Mouse (Mus musculus): Measurements from ENCODE around the gene C3. TPM values are rescaled to one million over a fixed set of nuclear protein-coding genes. Genes with fewer than 3 reads are reported as not detected.

The C3 gene
- polyA plus RNA-seq, 1 experiment, result 170 TPM

DNA sequence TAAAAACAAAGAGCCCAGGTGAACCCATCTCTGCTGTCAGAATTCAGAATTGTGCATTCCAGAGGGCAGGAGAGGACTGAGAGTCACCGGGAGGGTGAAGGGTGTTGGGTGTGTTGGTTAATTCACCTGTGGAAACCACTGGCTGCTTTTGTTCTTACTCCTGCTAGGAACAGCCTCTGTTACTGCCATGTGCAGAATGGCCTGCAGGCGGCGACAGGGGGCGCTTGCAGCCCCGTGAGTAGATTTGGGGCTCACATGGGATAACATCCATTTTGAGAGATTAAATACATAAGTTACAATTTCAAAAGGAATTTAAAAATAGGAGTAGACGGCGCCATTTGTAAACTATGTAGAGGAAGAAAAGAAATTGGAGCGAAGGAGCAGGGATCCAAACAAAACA is 47.6 kb downstream of the C3 start:
- Histone ChIP-seq H3K4me3 (ENCODE audit: extremely low read depth, insufficient read depth, insufficient read length) (no peak overlapping the region), H3K4me1 (ENCODE audit: control insufficient read depth, insufficient read depth, insufficient read length) (no peaks in the 10 kb centered on the region), H3K36me3 (ENCODE audit: control insufficient read depth, insufficient read depth, low read length) (no peaks in the 10 kb centered on the region), H3K27me3 (ENCODE audit: control insufficient read depth, insufficient read depth, low read length) (no peaks in the 10 kb centered on the region), H3K27ac (ENCODE audit: insufficient read depth, low read length) (no peak overlapping the region)
- TF ChIP-seq POLR2A (IDR thresholded peaks at IDR 0.05; ENCODE audit: low read depth, low read length) (no peak), CTCF (IDR thresholded peaks at IDR 0.05; ENCODE audit: extremely low read depth, insufficient read depth, insufficient read length, insufficient replicate concordance) (peak; percentile 61; the same call in 1 of the 2 replicates)
- DNase-seq (ENCODE audit: low read depth in 1 of 2, low spot score in 2 of 2), result peak in 1 of 2 experiments; percentile 26
- 39% methylated on average over 8 of the region's 8 CpGs for WGBS

DNA sequence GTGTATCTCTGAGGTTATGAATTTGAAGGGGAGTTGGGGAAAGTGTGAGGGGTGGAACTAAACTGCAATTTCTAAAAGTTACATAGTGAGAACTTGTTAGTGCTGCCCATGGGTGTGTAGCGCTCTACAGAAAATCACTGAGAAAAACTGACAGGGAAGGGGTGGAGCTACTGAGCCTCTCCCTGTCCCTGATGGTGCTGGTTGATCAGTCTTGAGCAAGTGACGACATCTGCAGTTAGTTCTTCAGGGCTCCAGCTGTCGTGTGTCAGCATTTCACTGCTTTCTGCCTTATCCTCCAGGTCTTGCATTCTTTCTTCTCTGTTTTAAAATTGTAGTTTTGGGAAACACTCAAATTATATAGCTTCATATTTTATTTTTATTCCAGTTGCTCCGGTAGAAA is 54.6 kb downstream of the C3 start:
- DNase-seq (ENCODE audit: low read depth in 1 of 2, low spot score in 2 of 2), result no peak
- 68% methylated on average over 4 of the region's 4 CpGs for WGBS
- Histone ChIP-seq H3K36me3 (ENCODE audit: control insufficient read depth, insufficient read depth, low read length) (no peaks in the 10 kb centered on the region), H3K27ac (ENCODE audit: insufficient read depth, low read length) (no peak overlapping the region), H3K4me3 (ENCODE audit: extremely low read depth, insufficient read depth, insufficient read length) (no peak overlapping the region), H3K27me3 (ENCODE audit: control insufficient read depth, insufficient read depth, low read length) (no peaks in the 10 kb centered on the region; the same call in 1 of the 2 replicates), H3K4me1 (ENCODE audit: control insufficient read depth, insufficient read depth, insufficient read length) (no peaks in the 10 kb centered on the region)
- TF ChIP-seq CTCF (IDR thresholded peaks at IDR 0.05; ENCODE audit: extremely low read depth, insufficient read depth, insufficient read length, insufficient replicate concordance) (no peak), POLR2A (IDR thresholded peaks at IDR 0.05; ENCODE audit: low read depth, low read length) (no peak)

DNA sequence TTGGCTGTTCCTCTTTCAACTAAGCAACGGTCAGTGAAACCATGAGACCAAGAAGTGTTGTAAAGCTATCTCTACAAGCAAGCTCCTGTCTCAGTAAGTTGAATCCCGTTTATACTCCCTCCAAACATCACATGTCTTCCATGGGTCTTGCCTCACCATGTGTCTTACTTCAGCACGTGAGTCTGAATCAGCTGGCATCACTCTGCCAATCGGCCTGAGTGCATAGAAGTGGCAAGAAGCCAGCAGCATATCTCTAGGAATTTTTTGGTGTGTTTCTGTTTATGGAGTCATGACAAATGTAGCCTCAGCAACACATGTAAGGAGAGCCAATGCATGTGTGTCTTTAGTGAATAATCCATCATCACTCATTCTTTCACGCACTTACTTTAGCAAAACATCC is 55.6 kb downstream of the C3 start:
- H3K4me1 ChIP-seq (ENCODE audit: control insufficient read depth, insufficient read depth, insufficient read length), result no peaks in the 10 kb centered on the region
- H3K4me3 ChIP-seq (ENCODE audit: extremely low read depth, insufficient read depth, insufficient read length), result no peak overlapping the region
- no peak for TF ChIP-seq CTCF (IDR thresholded peaks at IDR 0.05; ENCODE audit: extremely low read depth, insufficient read depth, insufficient read length, insufficient replicate concordance)
- no peak for TF ChIP-seq POLR2A (IDR thresholded peaks at IDR 0.05; ENCODE audit: low read depth, low read length)
- DNase-seq (ENCODE audit: low read depth in 1 of 2, low spot score in 2 of 2), result no peak
- H3K27me3 ChIP-seq (ENCODE audit: control insufficient read depth, insufficient read depth, low read length), result no peaks in the 10 kb centered on the region; the same call in 1 of the 2 replicates
- no peaks in the 10 kb centered on the region for H3K36me3 ChIP-seq (ENCODE audit: control insufficient read depth, insufficient read depth, low read length)
- 77% methylated on average over 5 of the region's 5 CpGs for WGBS
- H3K27ac ChIP-seq (ENCODE audit: insufficient read depth, low read length), result no peak overlapping the region

DNA sequence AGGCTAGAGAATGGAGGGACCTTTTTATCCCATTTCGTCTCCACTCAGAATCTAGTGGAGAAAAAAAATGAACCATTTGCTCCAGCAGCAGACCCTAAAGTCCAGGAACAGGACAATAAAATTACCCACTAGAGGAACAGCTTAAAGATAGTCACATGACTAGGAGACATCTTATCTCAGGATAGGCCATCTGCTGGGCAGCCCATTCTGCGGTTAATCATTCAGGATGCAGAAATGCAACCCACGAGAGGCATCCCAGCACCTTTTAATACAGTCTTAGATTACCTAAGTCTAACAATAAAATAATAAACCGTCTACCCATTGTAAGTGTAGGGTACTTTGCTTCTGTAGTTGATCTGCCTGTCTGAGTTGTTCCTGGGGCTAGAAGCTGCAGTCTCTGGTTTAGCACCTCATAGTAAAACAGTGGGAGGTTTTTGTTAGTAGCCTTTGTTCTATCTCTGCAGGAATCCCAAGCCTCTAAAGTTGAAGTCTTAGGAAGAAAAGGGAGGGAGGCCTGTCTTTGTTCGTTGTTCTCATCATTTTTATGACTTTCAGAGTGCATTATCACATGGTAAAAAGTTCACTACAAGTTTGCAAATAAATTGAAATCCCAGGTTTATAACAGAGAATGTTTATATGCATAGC is 57.2 kb downstream of the C3 start:
- Histone ChIP-seq H3K36me3 (ENCODE audit: control insufficient read depth, insufficient read depth, low read length) (no peaks in the 10 kb centered on the region), H3K27me3 (ENCODE audit: control insufficient read depth, insufficient read depth, low read length) (no peaks in the 10 kb centered on the region; the same call in 1 of the 2 replicates), H3K27ac (ENCODE audit: insufficient read depth, low read length) (no peak overlapping the region), H3K4me1 (ENCODE audit: control insufficient read depth, insufficient read depth, insufficient read length) (no peaks in the 10 kb centered on the region; the same call in 1 of the 2 replicates), H3K4me3 (ENCODE audit: extremely low read depth, insufficient read depth, insufficient read length) (no peak overlapping the region)
- TF ChIP-seq CTCF (IDR thresholded peaks at IDR 0.05; ENCODE audit: extremely low read depth, insufficient read depth, insufficient read length, insufficient replicate concordance) (no peak), POLR2A (IDR thresholded peaks at IDR 0.05; ENCODE audit: low read depth, low read length) (no peak)
- DNase-seq (ENCODE audit: low read depth in 1 of 2, low spot score in 2 of 2), result no peak
- 77% methylated on average over 5 of the region's 5 CpGs for WGBS

DNA sequence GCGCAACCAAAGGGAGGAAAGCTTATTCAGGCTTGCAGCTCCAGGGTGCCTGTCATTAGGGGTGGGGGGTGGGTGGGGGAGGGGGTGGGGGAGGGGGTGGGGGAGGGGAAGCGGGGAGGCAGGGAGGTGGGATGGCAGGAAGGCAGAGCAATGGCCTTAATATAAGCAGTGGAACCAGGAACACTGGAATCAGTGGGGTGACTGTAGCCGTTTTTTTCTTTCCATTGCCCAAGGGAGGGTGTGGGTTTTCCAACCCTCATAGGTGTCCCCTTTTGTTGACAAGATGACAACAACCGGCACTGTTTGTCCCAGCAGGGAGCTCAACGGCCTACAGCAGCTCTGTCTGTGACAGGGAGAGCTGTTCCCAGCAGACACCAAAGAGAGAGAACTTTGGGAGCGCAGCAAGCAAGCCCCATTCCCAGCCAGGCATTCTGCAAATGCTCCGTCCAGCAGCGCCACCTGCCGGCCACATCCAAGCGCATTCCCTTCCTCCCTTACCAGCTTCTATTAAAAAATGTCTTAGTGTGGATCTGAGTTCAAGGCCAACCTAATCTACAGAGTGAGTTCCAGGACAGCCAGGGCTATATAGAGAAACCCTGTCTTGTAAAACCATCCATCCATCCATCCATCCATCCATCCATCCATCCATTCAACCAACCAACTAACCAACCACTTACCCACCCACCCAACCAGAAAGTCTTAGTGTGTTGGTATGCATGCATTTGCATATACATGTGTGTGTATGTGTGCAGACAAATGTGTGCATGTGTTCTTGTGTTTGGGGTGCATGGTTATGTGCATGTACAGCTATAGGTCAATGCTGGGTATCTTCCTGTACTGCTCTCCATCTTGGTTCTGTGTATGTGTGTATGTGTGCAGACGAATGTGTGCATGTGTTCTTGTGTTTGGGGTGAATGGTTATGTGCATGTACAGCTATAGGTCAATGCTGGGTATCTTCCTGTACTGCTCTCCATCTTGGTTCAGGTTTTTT is 60.8 kb downstream of the C3 start:
- Histone ChIP-seq H3K4me1 (ENCODE audit: control insufficient read depth, insufficient read depth, insufficient read length) (no peaks in the 10 kb centered on the region; the same call in 1 of the 2 replicates), H3K27me3 (ENCODE audit: control insufficient read depth, insufficient read depth, low read length) (no peaks in the 10 kb centered on the region; the same call in 1 of the 2 replicates), H3K4me3 (ENCODE audit: extremely low read depth, insufficient read depth, insufficient read length) (no peak overlapping the region), H3K36me3 (ENCODE audit: control insufficient read depth, insufficient read depth, low read length) (no peaks in the 10 kb centered on the region), H3K27ac (ENCODE audit: insufficient read depth, low read length) (no peak overlapping the region)
- WGBS, result 19% methylated on average over 10 of the region's 11 CpGs
- TF ChIP-seq CTCF (IDR thresholded peaks at IDR 0.05; ENCODE audit: extremely low read depth, insufficient read depth, insufficient read length, insufficient replicate concordance) (peak; percentile 95), POLR2A (IDR thresholded peaks at IDR 0.05; ENCODE audit: low read depth, low read length) (no peak)
- DNase-seq (ENCODE audit: low read depth in 1 of 2, low spot score in 2 of 2), result peak; percentile 32 to 79

Other genes with a start within 250 kb of the C3 start
- not detected in 2 replicates for gene Acer1, start 246.0 kb downstream of the C3 start, polyA plus RNA-seq (2012; rRNA removed)
- gene Clpp, start 237.8 kb downstream of the C3 start, polyA plus RNA-seq (2012; rRNA removed), result 66.7 and 103 TPM in 2 replicates
- 20.3 and 22.3 TPM in 2 replicates for gene Alkbh7, start 230.8 kb downstream of the C3 start, polyA plus RNA-seq (2012; rRNA removed)
- not detected in 2 replicates for gene Pspn, start 228.1 kb downstream of the C3 start, polyA plus RNA-seq (2012; rRNA removed)
- gene Gtf2f1, start 216.8 kb downstream of the C3 start, polyA plus RNA-seq (2012; rRNA removed), result 18.5 and 26.8 TPM in 2 replicates
- 0.07 and 0.12 TPM in 2 replicates for gene Gm17949, start 216.7 kb downstream of the C3 start, polyA plus RNA-seq (2012; rRNA removed)
- gene Khsrp, start 196.6 kb downstream of the C3 start, polyA plus RNA-seq (2012; rRNA removed), result 82.8 and 119 TPM in 2 replicates
- not detected in 2 replicates for gene Slc25a41, start 186.5 kb downstream of the C3 start, polyA plus RNA-seq (2012; rRNA removed)
- 6.3 and 6.8 TPM in 2 replicates for gene Crb3, start 169.0 kb downstream of the C3 start, polyA plus RNA-seq (2012; rRNA removed)
- gene Slc25a23, start 168.3 kb downstream of the C3 start, polyA plus RNA-seq (2012; rRNA removed), result 10.7 and 13.1 TPM in 2 replicates
- 94.1 and 116 TPM in 2 replicates for gene Dennd1c, start 149.6 kb downstream of the C3 start, polyA plus RNA-seq (2012; rRNA removed)
- gene Tubb4a, start 140.4 kb downstream of the C3 start, polyA plus RNA-seq (2012; rRNA removed), result 1.6 and 1.7 TPM in 2 replicates
- 2.7 and 3.4 TPM in 2 replicates for gene Tnfsf9, start 122.8 kb downstream of the C3 start, polyA plus RNA-seq (2012; rRNA removed)
- gene Cd70, start 78.4 kb downstream of the C3 start, polyA plus RNA-seq (2012; rRNA removed), result 0.36 and 0.55 TPM in 2 replicates
- 6.1 and 7.9 TPM in 2 replicates for gene Tnfsf14, start 34.0 kb downstream of the C3 start, polyA plus RNA-seq (2012; rRNA removed)
- gene Gpr108, start 20.3 kb upstream of the C3 start, polyA plus RNA-seq (2012; rRNA removed), result 38.5 and 39.0 TPM in 2 replicates
- 9.8 and 10.5 TPM in 2 replicates for gene Trip10, start 21.3 kb upstream of the C3 start, polyA plus RNA-seq (2012; rRNA removed)
- gene Vav1, start 51.0 kb upstream of the C3 start, polyA plus RNA-seq (2012; rRNA removed), result 51.6 and 53.3 TPM in 2 replicates
- gene Adgre1, start 130.6 kb upstream of the C3 start, polyA plus RNA-seq (2012; rRNA removed), result 26.8 and 38.4 TPM in 2 replicates